ENCODE assay signal across 8 mouse cellular contexts in genomic region chrX:11090432-11090831, GRCm38 (mm10).
DNase-seq lines count a peak whose midpoint lies in the region; ATAC-seq and TF ChIP-seq lines count a peak whose summit lies in the region.

No protein-coding gene starts in this region.

- no peaks in the 10 kb centered on the region for H3K9me3 ChIP-seq in forebrain, embryonic 12.5 days

- peak; percentile 64; the same call in 1 of the 2 replicates for ATAC-seq in forebrain, embryonic 12.5 days (ENCODE audit: low FRiP score)

- peak; percentile 31; the same call in 1 of the 2 replicates for TF ChIP-seq CTCF in cerebellum, adult 2 months (IDR thresholded peaks at IDR 0.05; ENCODE audit: borderline replicate concordance, insufficient read depth, low read depth, low read length)

- no peak overlapping the region for H3K4me2 ChIP-seq in forebrain, embryonic 12.5 days

- WGBS in cerebellum, adult 2 months, result 12% methylated on average over 7 of the region's 7 CpGs
- 15% methylated on average over 7 of the region's 7 CpGs for whole genome bisulfite sequencing in forebrain, embryonic 12.5 days

- peak; percentile 17 to 28 for DNase-seq in cerebellum, adult 2 months
- no peak for DNase-seq in cerebellum, adult 8-10 months
- peak; percentile 18 for DNase-seq in thymus, postnatal 14 days
- no peak for DNase-seq in thymus, adult 18-20 months
- DNase-seq in kidney, adult 9 months, result peak; percentile 63
- DNase-seq in lung, postnatal 25 days (ENCODE audit: low spot score), result peak; percentile 33
- peak; percentile 51 for DNase-seq in thymus, postnatal 4 days

- no peak for TF ChIP-seq POLR2A in cerebellum, adult 2 months (IDR thresholded peaks at IDR 0.05; ENCODE audit: borderline replicate concordance, insufficient read depth, low read length)

- no peak overlapping the region for H3K27ac ChIP-seq in cerebellum, adult 2 months (ENCODE audit: insufficient read depth, low read length)
- H3K27ac ChIP-seq in forebrain, embryonic 12.5 days, result no peak overlapping the region

- H3K9ac ChIP-seq in forebrain, embryonic 12.5 days, result no peak overlapping the region

- no peaks in the 10 kb centered on the region for H3K36me3 ChIP-seq in forebrain, embryonic 12.5 days (replicated peaks)

- H3K4me3 ChIP-seq in cerebellum, adult 2 months (replicated peaks; ENCODE audit: insufficient read depth, low read depth, low read length), result no peak overlapping the region
- H3K4me3 ChIP-seq in forebrain, embryonic 12.5 days (replicated peaks), result no peak overlapping the region

- H3K27me3 ChIP-seq in cerebellum, adult 2 months (ENCODE audit: control insufficient read depth, insufficient read depth, low read length), result no peaks in the 10 kb centered on the region
- peaks cover 7% of the 10 kb centered on the region; the same call in 1 of the 2 replicates for H3K27me3 ChIP-seq in forebrain, embryonic 12.5 days

- H3K4me1 ChIP-seq in cerebellum, adult 2 months (ENCODE audit: control insufficient read depth, insufficient read depth, low read length), result no peaks in the 10 kb centered on the region
- H3K4me1 ChIP-seq in forebrain, embryonic 12.5 days, result 0 out of 2 replicates have a peak, but pooled peaks cover 3% of the 10 kb centered on the region

Comparison
In these comparisons a context has a peak if more than half of its experiments do, and no peak if none do; other contexts are left out.
1. DNase-seq: peak in cerebellum, adult 2 months (2 of 2), thymus, postnatal 14 days (single experiment), kidney, adult 9 months (single experiment), lung, postnatal 25 days (single experiment) and thymus, postnatal 4 days (single experiment); none in cerebellum, adult 8-10 months (single experiment) and thymus, adult 18-20 months (0 of 2).